Comparison of ENCODE assay signal across 9 mouse cellular contexts in genomic region chr16:13730285-13731255, GRCm38 (mm10). TPM values are rescaled to one million over a fixed set of nuclear protein-coding genes. Genes with fewer than 3 reads are reported as not detected.
A peak's percentile ranks its signal among the peaks of the same experiment; 100 is the strongest.
DNase-seq lines count a peak whose midpoint lies in the region; ATAC-seq and TF ChIP-seq lines count a peak whose summit lies in the region.
"Had no signal": no experiment of that assay in that cellular context is flagged by ENCODE, and none has a peak within 500 bp of the region (broad histone marks: within the 10 kb centered on the region; RNA-seq: fewer than 3 reads in every experiment).

Pla2g10 (minus strand) TSS chr16:13730983.

- TF ChIP-seq EP300 in heart, adult 2 months (IDR thresholded peaks at IDR 0.05; ENCODE audit: insufficient read depth, low read depth, low read length): no peak

- 8% methylated on average over 26 of the region's 26 CpGs for WGBS in heart, embryonic 15.5 days
- WGBS in heart, adult 2 months: 14% methylated on average over 26 of the region's 26 CpGs
- WGBS in intestine, embryonic 16.5 days: 8% methylated on average over 26 of the region's 26 CpGs
- 12% methylated on average over 26 of the region's 26 CpGs for WGBS in neural tube, embryonic 12.5 days

- H3K4me1 ChIP-seq in heart, embryonic 15.5 days (replicated peaks): peaks cover 7% of the 10 kb centered on the region
- no peaks in the 10 kb centered on the region for H3K4me1 ChIP-seq in heart, adult 2 months (ENCODE audit: control insufficient read depth, insufficient read depth, low read length)
- H3K4me1 ChIP-seq in intestine, embryonic 16.5 days (ENCODE audit: control insufficient read depth, insufficient read depth, low read length): no peaks in the 10 kb centered on the region
- H3K4me1 ChIP-seq in neural tube, embryonic 12.5 days: 0 out of 2 replicates have a peak, but pooled peaks cover 4% of the 10 kb centered on the region

- H3K4me3 ChIP-seq in heart, embryonic 15.5 days: peak within 1 kb of the TSS; percentile 24
- no peak within 1 kb of the TSS for H3K4me3 ChIP-seq in heart, adult 2 months
- peak within 1 kb of the TSS; percentile 22 for H3K4me3 ChIP-seq in intestine, embryonic 16.5 days (ENCODE audit: low read length)
- no peak within 1 kb of the TSS for H3K4me3 ChIP-seq in neural tube, embryonic 12.5 days

- H3K4me2 ChIP-seq in heart, embryonic 15.5 days: peak within 1 kb of the TSS; percentile 52
- H3K4me2 ChIP-seq in intestine, embryonic 16.5 days (ENCODE audit: low read depth, low read length): peak within 1 kb of the TSS; percentile 47
- H3K4me2 ChIP-seq in neural tube, embryonic 12.5 days (replicated peaks): peak within 1 kb of the TSS; percentile 49

- TF ChIP-seq CTCF in heart, adult 2 months (IDR thresholded peaks at IDR 0.05): no peak

- H3K27me3 ChIP-seq in heart, embryonic 15.5 days: no peaks in the 10 kb centered on the region
- H3K27me3 ChIP-seq in heart, adult 2 months (ENCODE audit: control insufficient read depth, insufficient read depth, low read length): no peaks in the 10 kb centered on the region
- no peaks in the 10 kb centered on the region for H3K27me3 ChIP-seq in intestine, embryonic 16.5 days (replicated peaks; ENCODE audit: control insufficient read depth, insufficient read depth, low read length)
- no peaks in the 10 kb centered on the region for H3K27me3 ChIP-seq in neural tube, embryonic 12.5 days (replicated peaks)

- intact Hi-C loops in heart, adult 2 months (cut with DNase I): loop anchor here (5.0 to 10.0 kb wide), 4 partner anchors 88 to 616 kb away; no protein-coding TSS in a partner anchor

- no peak within 1 kb of the TSS for H3K27ac ChIP-seq in heart, embryonic 15.5 days
- H3K27ac ChIP-seq in heart, adult 2 months: no peak within 1 kb of the TSS
- no peak within 1 kb of the TSS for H3K27ac ChIP-seq in intestine, embryonic 16.5 days (ENCODE audit: low read length)
- no peak within 1 kb of the TSS for H3K27ac ChIP-seq in neural tube, embryonic 12.5 days

- no peaks in the 10 kb centered on the region for H3K9me3 ChIP-seq in heart, embryonic 15.5 days (replicated peaks)
- H3K9me3 ChIP-seq in intestine, embryonic 16.5 days (ENCODE audit: control insufficient read depth, low read length): no peaks in the 10 kb centered on the region
- H3K9me3 ChIP-seq in neural tube, embryonic 12.5 days: no peaks in the 10 kb centered on the region
- H3K9me3 ChIP-seq: G1E had no signal

- ATAC-seq in heart, embryonic 15.5 days (replicated peaks; ENCODE audit: insufficient number of reproducible peaks, insufficient read depth, low FRiP score, low read depth): no peak; the same call in 1 of the 2 replicates
- 0 out of 2 replicates have a peak, but pooled peaks have one; percentile 22 for ATAC-seq in intestine, embryonic 16.5 days
- 0 out of 2 replicates have a peak, but pooled peaks have one; percentile 61 for ATAC-seq in neural tube, embryonic 12.5 days (ENCODE audit: low FRiP score, low read depth)

- no peaks in the 10 kb centered on the region for H3K36me3 ChIP-seq in heart, embryonic 15.5 days
- H3K36me3 ChIP-seq in heart, adult 2 months (ENCODE audit: control insufficient read depth, insufficient read depth, low read length): no peaks in the 10 kb centered on the region
- no peaks in the 10 kb centered on the region for H3K36me3 ChIP-seq in intestine, embryonic 16.5 days (ENCODE audit: control insufficient read depth, insufficient read depth, low read length)
- no peaks in the 10 kb centered on the region for H3K36me3 ChIP-seq in neural tube, embryonic 12.5 days
- H3K36me3 ChIP-seq: G1E had no signal

- no peak for DNase-seq in heart, adult 2 months
- peak; percentile 50 for DNase-seq in embryo, embryonic 11 days
- DNase-seq in layer of hippocampus, postnatal 36 days: no peak
- DNase-seq in adrenal gland, adult (ENCODE audit: inconsistent age in 2 of 2, low spot score in 1 of 2): no peak
- DNase-seq in natural killer cell, adult 2 months (ENCODE audit: low spot score in 2 of 2): no peak

- no peak within 1 kb of the TSS for H3K9ac ChIP-seq in heart, embryonic 15.5 days
- H3K9ac ChIP-seq in heart, adult 2 months (ENCODE audit: low read depth, low read length): no peak within 1 kb of the TSS
- H3K9ac ChIP-seq in intestine, embryonic 16.5 days (ENCODE audit: low read depth, low read length): 0 out of 2 replicates have a peak within 1 kb of the TSS, but pooled peaks have one; percentile 14
- no peak within 1 kb of the TSS for H3K9ac ChIP-seq in neural tube, embryonic 12.5 days

- TF ChIP-seq POLR2A in heart, adult 2 months (IDR thresholded peaks at IDR 0.05; ENCODE audit: insufficient read depth, low read depth, low read length): no peak

- H3K79me2 ChIP-seq in heart, adult 2 months (replicated peaks; ENCODE audit: control insufficient read depth, insufficient read depth, low read length): no peaks in the 10 kb centered on the region

RNA-seq across cellular contexts. Expression of gene Pla2g10, which starts in this region (rescaled TPM):
- 0.18 and 0.68 TPM in 2 replicates for polyA plus RNA-seq in heart, embryonic 15.5 days (2015; fragmentation: Nextera tagmentation; extraction: Ambion mirVana)
- total RNA-seq in heart, adult 2 months (2021): not detected
- polyA plus RNA-seq in heart, adult 2 months (2012; rRNA removed): 0.16 TPM in 1 of 2 replicates, not detected in the other
- 8.5 and 8.7 TPM in 2 replicates for polyA plus RNA-seq in intestine, embryonic 16.5 days (2015; fragmentation: Nextera tagmentation; extraction: Ambion mirVana)
- 0.27 TPM in 1 of 2 replicates, not detected in the other for polyA plus RNA-seq in neural tube, embryonic 12.5 days (2016; fragmentation: Nextera tagmentation; extraction: Ambion mirVana)
- total RNA-seq in layer of hippocampus, postnatal 36 days (2021): not detected
- total RNA-seq: G1E had no signal
- polyA plus RNA-seq: G1E had no signal

Comparison
In these comparisons a context has a peak if more than half of its experiments do, and no peak if none do; other contexts are left out.
1. H3K4me3 ChIP-seq: peak in heart, embryonic 15.5 days (single experiment) and intestine, embryonic 16.5 days (single experiment); none in heart, adult 2 months (single experiment) and neural tube, embryonic 12.5 days (single experiment).
2. Peak in ATAC-seq and H3K4me2 ChIP-seq in neural tube, embryonic 12.5 days; RNA of the gene not detected or under 1 TPM.
3. Peak in every context shown above with its lines, with median percentiles within 50 percentile points of each other: H3K4me2 ChIP-seq.